Mouse (Mus musculus) heart, embryonic 15.5 days (tissue): ENCODE data around the gene Gdf15. TPM values are rescaled to one million over a fixed set of nuclear protein-coding genes. Genes with fewer than 3 reads are reported as not detected.
A peak's percentile ranks its signal among the peaks of the same experiment; 100 is the strongest.

Source experiments
- ATAC-seq: fragments of 200-750 bp; cut with Nextera tagmentation; replicated peaks from 2 replicates; pipeline ENCODE4 v1.8.0; 2017; ENCODE audit warnings: low read depth, moderate TSS enrichment; ENCODE audit not compliant: insufficient number of reproducible peaks, insufficient read depth, low FRiP score
- H3K27ac ChIP-seq: fragments of 300-500 bp; sonication (generic); 2 replicates; pipeline ENCODE4 v1.5.1; 2015; ENCODE audit warnings: mild to moderate bottlenecking, inconsistent platforms
- H3K27me3 ChIP-seq: fragments of 300-500 bp; sonication (generic); 2 replicates; pipeline ENCODE4 v1.6.1; 2015; ENCODE audit warnings: inconsistent platforms
- H3K36me3 ChIP-seq: fragments of 300-500 bp; sonication (generic); 2 replicates; pipeline ENCODE4 v1.6.1; 2015; ENCODE audit warnings: mild to moderate bottlenecking, inconsistent platforms
- H3K4me1 ChIP-seq: fragments of 300-500 bp; sonication (generic); replicated peaks from 2 replicates; pipeline ENCODE4 v1.6.1; 2015; ENCODE audit warnings: inconsistent platforms
- H3K4me2 ChIP-seq: fragments of 300-500 bp; sonication (generic); 2 replicates; pipeline ENCODE4 v1.6.1; 2015; ENCODE audit warnings: inconsistent platforms, mild to moderate bottlenecking, moderate library complexity
- H3K4me3 ChIP-seq: fragments of 300-500 bp; sonication (generic); 2 replicates; pipeline ENCODE4 v1.5.1; 2015; ENCODE audit warnings: mild to moderate bottlenecking, inconsistent platforms
- H3K9ac ChIP-seq: fragments of 300-500 bp; sonication (generic); 2 replicates; pipeline ENCODE4 v1.6.1; 2015; ENCODE audit warnings: mild to moderate bottlenecking, inconsistent platforms
- H3K9me3 ChIP-seq: fragments of 300-500 bp; sonication (generic); replicated peaks from 2 replicates; pipeline ENCODE4 v1.6.1; 2016; ENCODE audit warnings: inconsistent platforms
- WGBS: fragments of 180-500 bp; shearing (Covaris S2); methylation state at CpG from one replicate; pipeline ENCODE4 v1.1.7; 2015; ENCODE audit warnings: mixed read lengths; 5-methylcytosine and 5-hydroxymethylcytosine counted together
- polyA plus RNA-seq: library from polyadenylated mRNA; unstranded; fragments of >200 nt; fragmentation: Nextera tagmentation; extraction: Ambion mirVana; gene quantifications from 2 replicates; pipeline ENCODE4 v1.2.1, GENCODE M21; 2015

The Gdf15 gene
- polyA plus RNA-seq, 1 experiment from 2014 or later, result 0.89 TPM

- ATAC-seq, result no peak
- WGBS, result 59% methylated on average over 10 of the region's 10 CpGs
- Histone ChIP-seq H3K27me3 (no peaks in the 10 kb centered on the region), H3K4me3 (no peak overlapping the region), H3K9ac (no peak overlapping the region), H3K27ac (peak overlapping the region; percentile 78; the same call in 1 of the 2 replicates), H3K36me3 (no peaks in the 10 kb centered on the region), H3K4me1 (peaks cover 28% of the 10 kb centered on the region), H3K9me3 (no peaks in the 10 kb centered on the region), H3K4me2 (no peak overlapping the region)
Measured at GRCm38 (mm10) chr8:70671615-70672324, 39.5 kb upstream of the Gdf15 start.

- no peak overlapping the region for H3K9ac ChIP-seq
- H3K27me3 ChIP-seq, result no peaks in the 10 kb centered on the region
- no peak overlapping the region for H3K4me2 ChIP-seq
- no peak for ATAC-seq
- H3K4me1 ChIP-seq, result peaks cover 3% of the 10 kb centered on the region; the same call in 1 of the 2 replicates
- no peaks in the 10 kb centered on the region for H3K36me3 ChIP-seq
- no peak overlapping the region for H3K27ac ChIP-seq
- no peaks in the 10 kb centered on the region for H3K9me3 ChIP-seq
- no peak overlapping the region for H3K4me3 ChIP-seq
- WGBS, result 58% methylated on average over 5 of the region's 5 CpGs
Measured at GRCm38 (mm10) chr8:70667071-70667470, 34.8 kb upstream of the Gdf15 start.

- no peak overlapping the region for H3K9ac ChIP-seq
- H3K4me3 ChIP-seq, result no peak overlapping the region
- H3K27ac ChIP-seq, result no peak overlapping the region
- peaks cover 3% of the 10 kb centered on the region for H3K4me1 ChIP-seq
- H3K4me2 ChIP-seq, result no peak overlapping the region
- no peaks in the 10 kb centered on the region for H3K27me3 ChIP-seq
- no peak for ATAC-seq
- H3K36me3 ChIP-seq, result no peaks in the 10 kb centered on the region
- H3K9me3 ChIP-seq, result no peaks in the 10 kb centered on the region
- WGBS, result 71% methylated on average over 2 of the region's 2 CpGs
Measured at GRCm38 (mm10) chr8:70665599-70665998, 33.3 kb upstream of the Gdf15 start.

GRCm38 (mm10) chr8:70664631-70665030 lies 32.4 kb upstream of the Gdf15 start:
- Histone ChIP-seq H3K9ac (no peak overlapping the region), H3K27ac (no peak overlapping the region), H3K4me2 (no peak overlapping the region), H3K27me3 (no peaks in the 10 kb centered on the region), H3K4me3 (no peak overlapping the region), H3K36me3 (no peaks in the 10 kb centered on the region), H3K4me1 (peaks cover 12% of the 10 kb centered on the region), H3K9me3 (no peaks in the 10 kb centered on the region)
- no peak for ATAC-seq
- 76% methylated on average over 3 of the region's 3 CpGs for WGBS

DNA sequence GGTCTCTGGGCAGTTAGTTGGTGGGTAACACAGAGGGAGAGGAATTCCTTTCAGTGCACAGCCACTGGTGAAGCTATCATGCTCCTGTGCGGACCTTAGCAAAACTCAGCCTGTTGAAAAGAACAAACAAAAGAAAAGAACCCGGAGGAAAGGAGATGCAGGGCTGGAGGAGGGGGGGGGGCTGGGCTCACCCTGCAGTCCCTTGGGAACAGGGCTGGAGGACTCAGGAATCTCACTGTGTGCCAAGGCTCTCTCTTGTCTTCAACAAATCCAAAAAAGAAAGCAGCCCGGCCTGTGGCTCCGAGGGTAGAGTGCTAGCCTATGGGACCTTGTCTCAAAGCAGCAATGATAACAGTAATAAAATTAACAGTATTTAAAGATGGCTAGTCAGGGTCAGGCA lies 31.4 kb upstream of the Gdf15 start:
- peaks cover 16% of the 10 kb centered on the region for H3K4me1 ChIP-seq
- no peaks in the 10 kb centered on the region for H3K27me3 ChIP-seq
- no peak for ATAC-seq
- no peak overlapping the region for H3K27ac ChIP-seq
- no peaks in the 10 kb centered on the region for H3K9me3 ChIP-seq
- 43% methylated on average over 4 of the region's 4 CpGs for WGBS
- H3K4me3 ChIP-seq, result no peak overlapping the region
- no peaks in the 10 kb centered on the region for H3K36me3 ChIP-seq
- H3K9ac ChIP-seq, result no peak overlapping the region
- H3K4me2 ChIP-seq, result no peak overlapping the region

- peak; percentile 34 for ATAC-seq
- peak within 1 kb of the TSS; percentile 83 for H3K4me3 ChIP-seq
- peak within 1 kb of the TSS; percentile 96 for H3K4me2 ChIP-seq
- H3K4me1 ChIP-seq, result peaks cover 27% of the 10 kb centered on the region
- no peaks in the 10 kb centered on the region for H3K27me3 ChIP-seq
- 2% methylated on average over 14 of the region's 14 CpGs for WGBS
- peak within 1 kb of the TSS; percentile 90 for H3K9ac ChIP-seq
- H3K9me3 ChIP-seq, result no peaks in the 10 kb centered on the region
- peaks cover 15% of the 10 kb centered on the region for H3K36me3 ChIP-seq
- H3K27ac ChIP-seq, result peak within 1 kb of the TSS; percentile 88
Measured at GRCm38 (mm10) chr8:70660273-70660725, 28.0 kb upstream of the Gdf15 start, which contains the start of gene Pgpep1. Gene Pgpep1, minus strand, starts transcription at chr8:70660388.

DNA sequence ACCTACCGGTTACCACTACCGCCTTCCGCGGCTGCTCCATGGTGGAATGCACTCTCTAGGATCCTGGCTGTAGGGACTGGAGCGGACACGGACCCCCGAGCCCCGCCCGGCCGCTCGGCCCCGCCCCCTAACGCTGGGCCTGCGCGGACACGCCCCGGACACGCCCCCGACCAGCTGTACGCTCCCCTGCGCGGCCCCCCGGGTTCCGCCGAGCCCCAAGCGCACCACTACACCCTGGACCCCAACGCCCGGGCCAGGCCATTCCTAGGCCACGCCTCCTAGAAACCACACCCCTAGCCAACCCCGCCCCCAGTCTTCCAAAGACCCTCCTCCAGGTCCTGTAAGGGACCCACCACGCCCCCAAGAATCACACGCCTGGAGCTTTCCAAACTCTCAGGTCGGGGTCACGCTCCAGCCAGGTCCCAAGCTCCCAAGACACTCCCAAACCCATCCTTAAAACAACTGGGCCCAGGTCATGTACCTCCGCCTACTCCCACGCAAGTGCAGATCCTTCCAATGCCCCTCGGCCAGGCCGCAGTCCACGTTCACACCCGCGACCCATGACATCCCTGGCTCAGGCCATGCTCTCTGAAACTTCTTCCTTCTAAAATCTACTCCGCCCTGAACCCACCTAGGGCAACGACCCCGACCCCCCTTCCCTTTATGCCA lies 27.5 kb upstream of the Gdf15 start:
- Histone ChIP-seq H3K4me3 (peak overlapping the region; percentile 83), H3K4me2 (peak overlapping the region; percentile 96), H3K4me1 (peaks cover 27% of the 10 kb centered on the region), H3K36me3 (peaks cover 21% of the 10 kb centered on the region), H3K27ac (peak overlapping the region; percentile 88), H3K9ac (peak overlapping the region; percentile 90), H3K9me3 (no peaks in the 10 kb centered on the region), H3K27me3 (no peaks in the 10 kb centered on the region)
- peak; percentile 96 for ATAC-seq
- WGBS, result 2% methylated on average over 44 of the region's 44 CpGs

- peaks cover 28% of the 10 kb centered on the region for H3K36me3 ChIP-seq
Measured at GRCm38 (mm10) chr8:70658897-70659603, 26.8 kb upstream of the Gdf15 start.

GRCm38 (mm10) chr8:70657739-70658138 lies 25.5 kb upstream of the Gdf15 start:
- H3K9ac ChIP-seq, result peak overlapping the region; percentile 23
- H3K4me3 ChIP-seq, result no peak overlapping the region
- H3K4me1 ChIP-seq, result peaks cover 27% of the 10 kb centered on the region
- ATAC-seq, result no peak
- peaks cover 29% of the 10 kb centered on the region for H3K36me3 ChIP-seq
- H3K27ac ChIP-seq, result no peak overlapping the region
- no peaks in the 10 kb centered on the region for H3K27me3 ChIP-seq
- no peaks in the 10 kb centered on the region for H3K9me3 ChIP-seq
- H3K4me2 ChIP-seq, result peak overlapping the region; percentile 96
- 87% methylated on average over 2 of the region's 2 CpGs for WGBS

More at GRCm38 (mm10) chr8:70658897-70659603, 26.8 kb upstream of the Gdf15 start:
- Histone ChIP-seq H3K27ac (peak overlapping the region; percentile 88), H3K4me1 (peaks cover 27% of the 10 kb centered on the region), H3K4me2 (peak overlapping the region; percentile 96), H3K4me3 (peak overlapping the region; percentile 83), H3K27me3 (no peaks in the 10 kb centered on the region), H3K9ac (peak overlapping the region; percentile 90), H3K9me3 (no peaks in the 10 kb centered on the region)
- peak; percentile 47 for ATAC-seq
- WGBS, result 1% methylated on average over 31 of the region's 31 CpGs

GRCm38 (mm10) chr8:70657214-70657613 lies 25.0 kb upstream of the Gdf15 start:
- Histone ChIP-seq H3K27ac (no peak overlapping the region), H3K36me3 (peaks cover 33% of the 10 kb centered on the region), H3K9ac (no peak overlapping the region), H3K27me3 (no peaks in the 10 kb centered on the region), H3K4me1 (peaks cover 27% of the 10 kb centered on the region), H3K9me3 (no peaks in the 10 kb centered on the region), H3K4me3 (no peak overlapping the region), H3K4me2 (no peak overlapping the region)
- no peak for ATAC-seq
- WGBS, result 89% methylated on average over 3 of the region's 3 CpGs

GRCm38 (mm10) chr8:70656193-70656790 lies 24.0 kb upstream of the Gdf15 start:
- 81% methylated on average over 13 of the region's 13 CpGs for WGBS
- no peaks in the 10 kb centered on the region for H3K9me3 ChIP-seq
- no peak for ATAC-seq
- peaks cover 42% of the 10 kb centered on the region for H3K36me3 ChIP-seq
- H3K27me3 ChIP-seq, result no peaks in the 10 kb centered on the region
- no peak overlapping the region for H3K27ac ChIP-seq
- H3K4me2 ChIP-seq, result no peak overlapping the region
- H3K9ac ChIP-seq, result no peak overlapping the region
- peaks cover 27% of the 10 kb centered on the region for H3K4me1 ChIP-seq
- no peak overlapping the region for H3K4me3 ChIP-seq
